Mouse (Mus musculus) hindlimb bud, embryonic 11.5 days (tissue): ENCODE results near the gene Fads2.

Experiments
- DNase-seq: peaks from one replicate; pipeline ENCODE4 v3.0.0-alpha.2; 2012; ENCODE audit warnings: low read depth, low spot score; ENCODE audit errors: extremely low spot score

Gene Fads2

GRCm38 (mm10) chr19:10043643-10044042 is 57.9 kb downstream of the Fads2 start:
- no peak for DNase-seq

DNA sequence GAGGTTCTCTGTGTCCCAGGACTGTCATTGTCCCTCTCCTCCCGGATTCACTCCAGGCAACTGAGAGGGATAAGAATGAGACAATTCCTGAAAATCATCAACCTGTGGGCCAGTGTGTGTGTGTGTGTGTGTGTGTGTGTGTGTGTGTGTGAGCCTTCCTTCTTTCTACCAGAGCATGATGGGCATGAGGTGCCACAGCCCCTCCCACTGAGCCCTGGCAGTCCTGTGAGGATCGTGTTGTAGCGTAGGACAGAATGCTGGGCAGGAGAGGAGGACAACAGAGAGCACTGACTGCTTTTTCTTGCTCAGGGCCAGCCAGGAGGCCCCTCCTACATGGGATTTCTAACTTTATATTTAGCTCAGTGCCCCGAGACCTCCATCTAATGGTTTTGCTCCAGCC is 58.7 kb downstream of the Fads2 start:
- no peak for DNase-seq

GRCm38 (mm10) chr19:10042232-10042631 is 59.3 kb downstream of the Fads2 start:
- DNase-seq: no peak

GRCm38 (mm10) chr19:10041388-10042148 is 60.0 kb downstream of the Fads2 start, which contains the start of gene Fads3:
Fads3 (plus strand) TSS chr19:10041569.
- DNase-seq: no peak

DNA sequence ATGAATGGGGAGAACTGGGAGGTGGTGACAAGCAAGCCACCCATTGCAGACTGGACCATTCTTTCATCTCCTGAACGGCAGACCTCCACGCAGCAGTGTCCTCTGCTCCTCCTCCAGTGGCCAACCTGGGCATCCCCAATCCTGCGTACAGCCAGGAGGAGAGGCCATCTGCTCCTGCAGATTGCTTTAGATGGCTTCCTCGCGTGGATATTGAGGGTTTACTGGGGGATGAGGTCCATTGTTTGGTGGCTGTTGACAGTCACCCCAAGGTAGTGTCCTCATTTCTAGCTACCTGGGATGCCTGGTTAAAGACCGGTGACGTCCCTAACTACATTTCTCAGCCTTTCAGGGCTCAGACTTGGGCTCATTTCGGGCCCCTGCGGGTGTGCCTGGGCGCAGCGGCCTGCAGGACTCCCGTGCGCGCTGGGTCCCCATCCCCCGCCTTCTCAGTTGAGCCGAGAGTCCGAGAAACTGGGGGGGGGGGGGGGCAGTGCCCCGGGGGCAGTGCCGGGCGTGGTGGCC is 60.6 kb downstream of the Fads2 start:
- DNase-seq: no peak

DNA sequence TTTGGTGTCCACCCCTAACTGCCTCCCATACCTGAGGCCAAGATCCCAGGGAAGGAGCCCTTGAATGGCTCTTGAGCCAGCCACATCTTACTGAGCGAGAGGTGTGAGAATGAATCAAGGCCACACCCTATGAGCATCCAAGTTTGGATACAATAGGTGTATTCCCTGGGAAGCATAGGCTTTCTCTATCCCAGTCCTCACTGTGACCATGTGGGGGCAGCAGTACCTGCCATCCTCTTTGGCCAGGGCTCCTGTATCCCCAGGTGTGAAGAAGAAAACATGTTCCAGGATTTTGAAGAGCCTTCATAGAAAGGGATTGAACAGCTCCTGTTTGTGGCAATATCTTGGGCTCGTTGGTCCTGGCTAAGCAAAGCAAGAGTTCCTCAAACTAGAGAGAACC is 61.9 kb downstream of the Fads2 start:
- no peak for DNase-seq

- no peak for DNase-seq
Observed at GRCm38 (mm10) chr19:10038910-10039309, 62.6 kb downstream of the Fads2 start.

DNA sequence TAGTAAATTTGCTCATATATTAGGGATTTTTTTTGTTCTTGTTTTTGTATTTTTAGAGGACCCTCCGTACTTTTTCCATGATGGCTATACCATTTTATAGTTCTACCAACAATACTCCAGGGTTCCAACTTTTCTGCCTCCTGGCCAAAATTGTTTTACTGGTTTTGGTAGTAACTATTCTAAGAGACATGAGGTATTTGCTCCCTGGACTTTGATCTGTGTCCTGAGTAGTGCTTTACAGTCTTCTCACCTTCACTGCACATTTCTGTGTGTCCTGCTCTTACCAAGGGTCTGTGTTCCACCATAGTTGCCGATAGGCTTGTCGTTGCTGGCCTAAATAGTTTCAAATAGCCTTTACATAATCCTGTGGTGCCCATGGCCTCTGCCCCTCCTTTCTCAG is 63.2 kb downstream of the Fads2 start:
- no peak for DNase-seq

GRCm38 (mm10) chr19:10037534-10037933 is 64.0 kb downstream of the Fads2 start:
- no peak for DNase-seq

- no peak for DNase-seq
Observed at GRCm38 (mm10) chr19:10034785-10035447, 66.6 kb downstream of the Fads2 start.

DNA sequence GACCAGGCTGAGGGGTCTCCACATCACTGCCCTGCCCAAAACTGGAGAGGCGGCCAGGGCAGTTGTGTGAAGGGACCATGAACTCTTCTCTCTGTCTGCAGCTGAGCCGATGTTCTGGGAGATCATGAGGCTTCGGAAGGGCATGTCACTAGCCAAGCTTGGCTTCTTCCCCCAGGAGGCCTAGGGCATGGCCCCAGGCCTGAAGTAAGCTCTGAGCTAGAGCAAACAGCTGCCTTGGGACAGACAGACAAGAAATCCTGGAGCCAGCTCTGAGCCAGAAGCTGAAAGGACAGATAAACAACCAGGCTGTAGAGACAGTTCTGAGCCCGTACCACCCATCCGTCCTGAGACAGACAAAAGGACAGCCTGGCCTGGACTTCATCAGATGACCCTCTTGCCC is 67.2 kb downstream of the Fads2 start:
- DNase-seq: no peak

- DNase-seq: no peak
Observed at GRCm38 (mm10) chr19:10033211-10033973, 68.2 kb downstream of the Fads2 start.

DNA sequence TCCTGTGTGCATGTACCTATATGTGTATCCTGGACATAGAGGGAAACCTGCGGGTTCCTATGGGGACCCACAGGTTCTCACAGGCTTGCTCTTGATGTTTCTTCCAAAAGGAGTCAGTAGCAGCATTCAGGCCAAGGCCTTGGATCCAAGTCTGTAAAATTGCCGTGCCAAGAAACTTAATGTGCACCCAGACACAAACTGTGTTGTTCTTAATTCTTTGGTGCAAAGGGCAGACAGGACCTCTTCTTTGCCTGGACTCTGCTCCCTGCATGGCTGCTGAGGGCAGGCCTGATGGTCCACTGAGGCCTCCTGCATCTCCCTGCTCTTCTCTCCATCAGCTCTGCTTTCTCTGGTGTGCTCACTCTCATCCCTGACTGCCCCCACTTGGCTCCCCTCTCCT is 71.8 kb downstream of the Fads2 start:
- no peak for DNase-seq

DNA sequence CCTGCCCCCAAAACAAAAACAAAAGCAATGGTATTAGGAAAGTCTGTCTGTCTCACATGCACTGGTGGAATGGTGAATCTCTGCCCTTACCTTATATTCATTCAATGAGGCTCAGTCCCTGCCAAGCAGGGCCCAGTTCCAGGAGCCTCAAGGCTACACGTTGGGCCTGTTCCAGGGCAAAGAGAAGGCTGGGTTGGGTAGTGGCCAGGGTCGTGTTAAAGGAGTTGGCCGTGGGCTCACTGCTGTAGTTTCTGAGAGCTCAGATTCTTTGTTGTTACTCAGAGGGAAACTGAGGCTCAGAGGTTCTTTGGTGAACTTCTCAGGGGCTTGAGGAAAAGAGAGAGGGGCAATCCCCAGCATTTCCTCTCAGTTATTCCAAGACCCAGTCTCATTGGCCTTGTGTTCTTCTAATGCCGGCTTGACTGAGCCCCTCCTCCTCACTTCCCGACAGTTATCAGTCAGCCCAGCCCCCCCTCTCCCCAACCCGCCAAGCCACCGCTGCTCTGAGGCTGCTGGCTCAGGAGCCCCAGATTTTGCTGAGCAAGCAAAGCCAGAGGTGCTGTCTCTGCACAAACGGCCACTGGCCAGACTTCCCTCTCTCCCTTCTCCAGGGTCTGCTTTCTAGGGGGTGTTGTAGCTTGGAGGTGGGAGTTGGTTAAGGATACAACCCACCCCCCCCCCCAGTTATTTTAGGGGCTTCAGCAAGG is 76.2 kb downstream of the Fads2 start:
- no peak for DNase-seq

GRCm38 (mm10) chr19:10023304-10023758 is 78.2 kb downstream of the Fads2 start:
- no peak for DNase-seq

DNA sequence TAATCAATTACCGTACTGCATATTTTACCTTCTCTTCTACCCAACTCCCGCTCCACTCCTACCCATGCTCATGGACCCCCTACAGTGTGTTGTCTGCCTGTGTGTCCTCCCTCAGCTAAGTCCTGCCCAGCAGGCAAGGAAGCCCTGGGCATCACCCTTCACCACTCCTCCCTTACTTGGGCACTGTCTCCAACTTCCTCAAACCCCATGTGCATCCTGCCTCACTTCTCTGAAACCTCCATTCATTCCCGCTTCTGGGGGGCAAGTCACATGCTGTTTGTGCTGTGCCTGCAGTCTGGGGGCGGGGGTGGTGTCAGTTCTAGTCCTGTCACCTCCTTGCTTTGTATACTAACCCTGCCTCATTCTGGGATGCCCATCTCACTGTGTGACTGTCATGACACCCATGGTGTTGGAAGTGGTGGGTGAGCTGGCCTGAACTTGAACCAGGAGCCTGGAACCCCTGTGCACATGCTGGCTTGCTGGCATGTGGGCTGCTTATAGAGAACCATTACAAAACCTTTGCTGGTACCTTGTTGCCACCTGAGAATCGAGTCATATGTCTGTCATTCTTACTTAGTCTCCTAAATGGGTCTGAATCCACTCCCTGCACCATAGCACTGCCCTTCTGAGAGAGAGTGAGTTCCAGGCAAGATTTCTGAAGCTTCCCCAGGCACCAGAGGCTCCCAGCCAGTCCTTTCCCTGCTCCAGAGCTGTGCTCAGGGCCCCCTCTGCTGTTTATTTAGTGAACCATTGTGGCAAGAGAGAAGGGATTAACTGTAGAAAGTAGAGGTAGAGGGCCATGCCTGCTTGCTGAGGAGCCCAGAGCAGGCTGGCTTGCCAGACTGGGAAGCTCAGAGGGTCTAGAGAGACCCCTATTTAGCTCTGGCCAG is 78.9 kb downstream of the Fads2 start:
- no peak for DNase-seq

DNA sequence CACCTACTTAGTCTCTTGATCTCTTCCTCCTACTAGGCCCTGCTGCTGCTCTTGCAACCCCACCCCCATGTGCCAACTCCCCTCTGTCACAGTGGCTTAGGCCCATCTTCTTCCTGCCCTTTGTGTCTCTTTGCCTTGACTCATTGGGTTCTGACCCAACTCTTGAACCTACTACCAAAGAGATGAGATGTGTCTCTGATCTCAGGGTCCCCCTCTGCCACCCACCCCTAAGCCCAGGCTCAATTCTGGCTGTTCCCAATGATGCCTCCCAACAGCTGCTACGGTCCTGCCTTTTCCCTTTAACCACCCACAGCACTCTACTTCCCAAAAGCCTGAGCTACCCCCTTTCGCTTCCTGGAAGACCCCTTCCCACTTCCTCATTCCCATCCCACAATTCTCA is 79.6 kb downstream of the Fads2 start:
- DNase-seq: no peak

DNA sequence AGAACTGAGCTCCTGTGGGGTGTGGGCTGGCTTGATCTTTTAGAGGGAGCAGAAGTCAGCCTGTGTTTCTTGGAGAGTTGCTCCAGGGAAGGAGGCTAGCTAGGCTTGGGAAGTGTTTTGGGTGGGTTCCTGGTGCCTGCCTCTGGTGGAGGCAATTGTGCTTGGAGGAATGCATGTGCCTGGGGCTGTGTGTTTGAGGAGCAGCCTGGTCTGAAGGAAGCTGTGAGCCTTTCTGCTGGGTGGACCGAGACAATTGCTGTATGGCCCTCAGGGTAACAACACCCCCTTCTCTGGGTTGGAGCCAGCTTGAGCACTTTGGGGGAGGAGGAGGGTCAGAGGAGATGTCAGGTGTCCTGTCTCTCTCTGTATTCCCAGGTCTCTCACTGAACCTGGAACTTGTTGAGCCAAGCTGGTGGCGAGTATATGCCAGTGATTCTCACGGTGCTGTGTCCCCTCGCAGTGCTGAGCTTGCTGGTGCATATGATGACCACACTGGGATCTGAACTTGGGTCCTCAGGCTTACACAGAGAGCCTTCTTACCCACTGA is 82.3 kb downstream of the Fads2 start:
- DNase-seq: no peak

- no peak for DNase-seq
Observed at GRCm38 (mm10) chr19:10018527-10018818, 83.1 kb downstream of the Fads2 start.
